Mouse (Mus musculus): ENCODE measurements around the gene Ralgapa1. TPM values are rescaled to one million over a fixed set of nuclear protein-coding genes. Genes with fewer than 3 reads are reported as not detected.
A peak's percentile ranks its signal among the peaks of the same experiment; 100 is the strongest.

Gene Ralgapa1
- polyA plus RNA-seq, 1 experiment from 2014 or later = 18.6 TPM

- ATAC-seq (ENCODE audit: insufficient number of reproducible peaks, insufficient read depth, low FRiP score, low TSS enrichment, low read depth) = no peak
- H3K4me1 ChIP-seq = no peaks in the 10 kb centered on the region
- H3K36me3 ChIP-seq = no peaks in the 10 kb centered on the region
- H3K4me2 ChIP-seq = no peak overlapping the region
- no peak overlapping the region for H3K9ac ChIP-seq
- WGBS = 35% methylated on average over 4 of the region's 4 CpGs
- H3K27me3 ChIP-seq = no peaks in the 10 kb centered on the region
- H3K27ac ChIP-seq = no peak overlapping the region
- no peak overlapping the region for H3K4me3 ChIP-seq
- no peaks in the 10 kb centered on the region for H3K9me3 ChIP-seq
These were observed 194.3 kb downstream of the Ralgapa1 start for GRCm38 (mm10) chr12:55626711-55627110.

DNA sequence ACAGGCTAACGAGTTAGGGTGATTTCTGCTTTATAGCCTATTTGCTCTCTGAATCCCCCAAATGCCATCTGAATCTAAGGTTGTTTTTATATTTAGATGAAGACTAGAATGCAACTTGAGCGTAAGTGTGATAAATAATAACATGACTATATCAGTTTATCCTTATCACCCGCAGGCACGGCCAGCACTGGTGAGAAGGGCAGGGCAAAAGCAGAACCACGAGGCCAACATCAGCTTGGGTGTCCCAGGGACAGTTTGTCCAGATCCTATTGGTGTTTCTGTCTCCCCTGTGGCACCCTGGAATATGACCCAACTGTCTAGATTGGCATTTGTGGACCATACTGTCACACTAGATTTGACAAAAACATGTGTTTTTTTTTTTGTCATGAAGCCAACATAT lies 197.7 kb downstream of the Ralgapa1 start:
- no peak overlapping the region for H3K4me3 ChIP-seq
- no peaks in the 10 kb centered on the region for H3K36me3 ChIP-seq
- no peaks in the 10 kb centered on the region for H3K9me3 ChIP-seq
- WGBS = 76% methylated on average over 5 of the region's 5 CpGs
- no peak overlapping the region for H3K9ac ChIP-seq
- no peaks in the 10 kb centered on the region for H3K27me3 ChIP-seq
- H3K4me2 ChIP-seq = no peak overlapping the region
- H3K4me1 ChIP-seq = no peaks in the 10 kb centered on the region
- no peak overlapping the region for H3K27ac ChIP-seq
- ATAC-seq (ENCODE audit: insufficient number of reproducible peaks, insufficient read depth, low FRiP score, low TSS enrichment, low read depth) = no peak

DNA sequence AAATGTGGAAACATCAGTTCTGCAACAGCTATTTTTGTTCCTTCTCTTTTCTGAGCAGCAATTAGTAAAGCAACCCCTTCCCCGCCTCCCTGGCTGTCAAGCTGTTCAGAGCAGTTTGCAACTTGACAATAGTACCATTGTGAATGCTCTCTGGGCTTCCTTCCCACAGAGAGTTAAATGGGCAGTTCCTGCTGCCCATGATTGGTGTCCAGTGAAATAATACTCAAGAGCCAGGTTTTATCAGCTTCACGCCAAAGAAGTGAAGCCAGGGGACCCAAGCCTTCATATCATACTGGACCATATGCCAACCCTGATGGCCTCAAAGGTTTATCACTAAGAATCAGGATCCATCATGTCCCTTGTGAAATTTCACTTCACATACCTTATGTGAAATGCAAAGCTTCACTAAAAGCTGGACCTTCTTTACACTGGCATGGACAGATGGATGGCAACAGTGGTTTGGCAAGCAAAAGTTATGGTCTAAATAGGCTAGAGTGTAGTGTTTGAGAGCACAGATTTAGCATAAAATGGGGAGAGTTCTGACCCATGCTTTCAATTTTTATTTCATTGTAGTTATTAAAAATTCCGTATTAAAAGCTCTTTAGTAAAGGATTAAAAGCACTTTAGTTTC lies 198.2 kb downstream of the Ralgapa1 start:
- H3K36me3 ChIP-seq = no peaks in the 10 kb centered on the region
- no peak for ATAC-seq (ENCODE audit: insufficient number of reproducible peaks, insufficient read depth, low FRiP score, low TSS enrichment, low read depth)
- WGBS = 39% methylated on average over 3 of the region's 3 CpGs

GRCm38 (mm10) chr12:55620321-55620720 lies 200.6 kb downstream of the Ralgapa1 start:
- H3K27me3 ChIP-seq = no peaks in the 10 kb centered on the region
- H3K9ac ChIP-seq = no peak overlapping the region
- 55% methylated on average over 2 of the region's 2 CpGs for WGBS
- no peaks in the 10 kb centered on the region for H3K36me3 ChIP-seq
- H3K4me3 ChIP-seq = no peak overlapping the region
- H3K4me1 ChIP-seq = no peaks in the 10 kb centered on the region
- H3K9me3 ChIP-seq = no peaks in the 10 kb centered on the region
- no peak for ATAC-seq (ENCODE audit: insufficient number of reproducible peaks, insufficient read depth, low FRiP score, low TSS enrichment, low read depth)
- H3K27ac ChIP-seq = no peak overlapping the region
- H3K4me2 ChIP-seq = no peak overlapping the region

More for the DNA sequence above, 198.2 kb downstream of the Ralgapa1 start:
- H3K9me3 ChIP-seq = no peaks in the 10 kb centered on the region
- no peaks in the 10 kb centered on the region for H3K27me3 ChIP-seq
- H3K4me1 ChIP-seq = no peaks in the 10 kb centered on the region
- H3K4me3 ChIP-seq = no peak overlapping the region
- H3K27ac ChIP-seq = no peak overlapping the region
- no peak overlapping the region for H3K4me2 ChIP-seq
- H3K9ac ChIP-seq = no peak overlapping the region

- H3K4me3 ChIP-seq = no peak overlapping the region
- H3K36me3 ChIP-seq = no peaks in the 10 kb centered on the region
- WGBS = 73% methylated on average over 2 of the region's 2 CpGs
- H3K27ac ChIP-seq = no peak overlapping the region
- no peak overlapping the region for H3K4me2 ChIP-seq
- no peaks in the 10 kb centered on the region for H3K27me3 ChIP-seq
- H3K9me3 ChIP-seq = no peaks in the 10 kb centered on the region
- no peak for ATAC-seq (ENCODE audit: insufficient number of reproducible peaks, insufficient read depth, low FRiP score, low TSS enrichment, low read depth)
- no peaks in the 10 kb centered on the region for H3K4me1 ChIP-seq
- no peak overlapping the region for H3K9ac ChIP-seq
These were observed 210.2 kb downstream of the Ralgapa1 start for GRCm38 (mm10) chr12:55610812-55611211.

DNA sequence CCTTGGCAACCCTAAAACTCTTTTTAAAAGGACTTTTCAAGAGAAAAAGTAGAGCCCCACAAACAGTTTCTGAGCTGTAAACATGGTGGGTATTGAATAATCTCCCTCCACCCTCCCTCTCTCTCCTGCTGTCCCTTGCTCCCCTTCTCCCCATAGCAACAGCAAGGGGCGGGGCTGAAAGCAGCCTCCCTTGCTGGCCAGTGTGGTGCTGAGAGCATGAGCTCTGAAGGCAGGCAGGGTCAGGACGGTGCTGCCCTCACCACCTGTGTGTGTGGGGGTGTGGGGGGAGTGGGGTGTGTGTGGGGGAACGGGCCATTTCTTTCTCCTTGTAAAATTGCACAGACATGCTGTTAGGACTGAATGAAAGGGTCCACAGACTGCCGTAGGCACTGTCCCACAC lies 213.1 kb downstream of the Ralgapa1 start:
- Histone ChIP-seq H3K36me3 (peaks cover 8% of the 10 kb centered on the region; the same call in 1 of the 2 replicates), H3K9ac (no peak overlapping the region), H3K27ac (no peak overlapping the region), H3K4me1 (no peaks in the 10 kb centered on the region), H3K9me3 (no peaks in the 10 kb centered on the region), H3K27me3 (no peaks in the 10 kb centered on the region), H3K4me3 (no peak overlapping the region), H3K4me2 (no peak overlapping the region)
- 36% methylated on average over 4 of the region's 4 CpGs for WGBS
- no peak for ATAC-seq (ENCODE audit: insufficient number of reproducible peaks, insufficient read depth, low FRiP score, low TSS enrichment, low read depth)

DNA sequence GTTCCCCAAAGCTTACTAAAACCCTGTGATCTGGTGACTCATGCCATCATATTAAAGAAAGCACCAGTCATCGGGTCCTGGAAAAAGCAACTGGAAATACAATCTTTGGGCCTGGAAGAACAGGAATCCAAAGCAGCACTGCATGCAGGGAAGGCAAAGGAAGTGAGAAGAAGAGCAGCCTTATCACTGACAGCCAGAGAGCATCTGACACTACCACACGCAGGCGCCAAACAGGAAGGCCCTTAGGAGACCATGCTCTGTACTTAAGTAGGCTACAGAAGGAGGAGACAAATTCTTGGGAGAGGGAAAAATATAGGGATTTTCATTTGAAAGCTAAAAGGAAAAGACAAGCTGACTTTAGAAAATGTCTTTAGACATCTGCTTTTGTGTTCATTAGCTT lies 216.6 kb downstream of the Ralgapa1 start:
- Histone ChIP-seq H3K4me1 (peaks cover 14% of the 10 kb centered on the region), H3K4me2 (no peak overlapping the region), H3K36me3 (peaks cover 8% of the 10 kb centered on the region; the same call in 1 of the 2 replicates), H3K27ac (no peak overlapping the region), H3K9ac (no peak overlapping the region), H3K27me3 (peaks cover 28% of the 10 kb centered on the region), H3K9me3 (no peaks in the 10 kb centered on the region), H3K4me3 (no peak overlapping the region)
- no peak for ATAC-seq (ENCODE audit: insufficient number of reproducible peaks, insufficient read depth, low FRiP score, low TSS enrichment, low read depth)
- 75% methylated on average over 3 of the region's 3 CpGs for WGBS

GRCm38 (mm10) chr12:55600503-55600994 lies 220.4 kb downstream of the Ralgapa1 start:
- Histone ChIP-seq H3K9me3 (no peaks in the 10 kb centered on the region), H3K4me3 (peak overlapping the region; percentile 49), H3K9ac (no peak overlapping the region), H3K36me3 (peaks cover 8% of the 10 kb centered on the region; the same call in 1 of the 2 replicates), H3K4me1 (peaks cover 23% of the 10 kb centered on the region), H3K27ac (no peak overlapping the region), H3K4me2 (peak overlapping the region; percentile 85), H3K27me3 (peaks cover 65% of the 10 kb centered on the region)
- 3% methylated on average over 42 of the region's 42 CpGs for WGBS
- ATAC-seq (ENCODE audit: insufficient number of reproducible peaks, insufficient read depth, low FRiP score, low TSS enrichment, low read depth) = peak; percentile 11; the same call in 1 of the 2 replicates

DNA sequence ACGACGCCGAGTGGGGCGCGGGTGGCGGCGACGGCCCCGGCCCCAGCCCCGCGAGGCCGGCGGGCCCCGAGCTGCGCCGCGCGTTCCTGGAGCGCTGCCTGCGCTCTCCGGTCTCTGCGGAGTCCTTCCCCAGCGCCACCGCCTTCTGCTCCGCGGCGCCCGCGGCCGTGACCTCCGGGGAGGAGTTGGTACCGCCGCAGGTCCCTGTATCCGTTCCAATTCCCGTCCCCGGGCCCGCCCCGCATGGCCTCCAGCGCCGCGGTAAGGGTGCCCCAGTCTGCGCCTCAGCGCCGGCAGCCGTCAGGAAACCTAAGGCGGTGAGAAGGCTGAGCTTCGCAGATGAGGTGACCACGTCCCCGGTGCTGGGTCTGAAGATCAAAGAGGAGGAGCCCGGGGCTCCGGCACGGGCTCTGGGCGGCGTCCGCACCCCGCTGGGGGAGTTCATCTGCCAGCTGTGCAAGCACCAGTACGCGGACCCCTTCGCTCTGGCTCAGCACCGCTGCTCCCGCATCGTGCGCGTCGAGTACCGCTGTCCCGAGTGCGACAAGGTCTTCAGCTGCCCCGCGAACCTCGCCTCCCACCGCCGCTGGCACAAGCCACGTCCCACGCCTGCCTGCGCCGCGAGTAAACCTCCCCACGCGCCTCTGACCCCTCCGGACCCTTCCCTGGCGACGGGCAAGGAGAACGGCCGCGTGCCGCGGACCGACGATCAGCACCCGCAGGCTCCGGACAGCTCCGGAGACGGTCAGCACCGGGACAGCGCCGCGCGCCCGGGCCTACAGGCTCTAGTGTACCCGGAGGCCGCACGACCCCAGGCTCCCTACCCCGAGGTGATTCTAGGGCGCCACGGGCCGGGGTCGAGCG lies 221.1 kb downstream of the Ralgapa1 start:
- no peaks in the 10 kb centered on the region for H3K9me3 ChIP-seq
- peak overlapping the region; percentile 85 for H3K4me2 ChIP-seq
- under 1% methylated on average over 108 of the region's 109 CpGs for WGBS
- peak; percentile 87 for ATAC-seq (ENCODE audit: insufficient number of reproducible peaks, insufficient read depth, low FRiP score, low TSS enrichment, low read depth)
- H3K27ac ChIP-seq = no peak overlapping the region
- H3K4me1 ChIP-seq = peaks cover 23% of the 10 kb centered on the region
- H3K9ac ChIP-seq = no peak overlapping the region
- peaks cover 3% of the 10 kb centered on the region; the same call in 1 of the 2 replicates for H3K36me3 ChIP-seq
- peak overlapping the region; percentile 49 for H3K4me3 ChIP-seq
- peaks cover 65% of the 10 kb centered on the region for H3K27me3 ChIP-seq

- Histone ChIP-seq H3K4me3 (peak within 1 kb of the TSS; percentile 49), H3K36me3 (peaks cover 3% of the 10 kb centered on the region; the same call in 1 of the 2 replicates), H3K9me3 (no peaks in the 10 kb centered on the region), H3K9ac (no peak within 1 kb of the TSS), H3K27ac (no peak within 1 kb of the TSS), H3K4me2 (peak within 1 kb of the TSS; percentile 85), H3K4me1 (peaks cover 23% of the 10 kb centered on the region), H3K27me3 (peaks cover 68% of the 10 kb centered on the region)
- 0 out of 2 replicates have a peak, but pooled peaks have one; percentile 39 for ATAC-seq (ENCODE audit: insufficient number of reproducible peaks, insufficient read depth, low FRiP score, low TSS enrichment, low read depth)
- under 1% methylated on average over 76 of the region's 77 CpGs for WGBS
These were observed 221.9 kb downstream of the Ralgapa1 start, which contains the start of gene Insm2 for GRCm38 (mm10) chr12:55598887-55599561. TSS of gene Insm2 (plus strand) at chr12:55599427.

DNA sequence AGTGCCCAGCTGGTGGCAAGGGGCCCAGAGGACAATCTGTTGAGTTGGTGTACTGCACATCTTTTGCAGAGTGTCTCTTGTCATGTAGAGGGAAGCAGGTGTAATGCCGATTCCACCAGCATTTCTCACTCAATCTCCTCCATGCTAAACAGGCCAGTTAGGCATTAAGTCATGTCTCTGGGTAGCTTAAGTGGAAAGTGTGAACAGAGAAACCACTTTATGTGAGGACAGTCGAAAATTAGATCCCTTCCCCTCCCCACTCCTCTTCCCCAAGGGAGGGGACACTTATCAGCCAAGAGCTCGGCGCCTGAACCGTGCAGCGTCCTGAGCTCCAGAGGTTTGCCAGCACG lies 222.5 kb downstream of the Ralgapa1 start:
- H3K27ac ChIP-seq = no peak overlapping the region
- no peak overlapping the region for H3K9ac ChIP-seq
- H3K4me2 ChIP-seq = peak overlapping the region; percentile 85
- peak overlapping the region; percentile 49 for H3K4me3 ChIP-seq
- 6% methylated on average over 7 of the region's 7 CpGs for WGBS
- H3K36me3 ChIP-seq = no peaks in the 10 kb centered on the region
- peaks cover 68% of the 10 kb centered on the region for H3K27me3 ChIP-seq
- ATAC-seq (ENCODE audit: insufficient number of reproducible peaks, insufficient read depth, low FRiP score, low TSS enrichment, low read depth) = no peak
- no peaks in the 10 kb centered on the region for H3K9me3 ChIP-seq
- H3K4me1 ChIP-seq = peaks cover 23% of the 10 kb centered on the region
